Mouse (Mus musculus): Measurements from ENCODE around the gene Iscu. TPM values are rescaled to one million over a fixed set of nuclear protein-coding genes. Genes with fewer than 3 reads are reported as not detected.

The Iscu gene
- polyA plus RNA-seq, 1 experiment, result 115 TPM

DNA sequence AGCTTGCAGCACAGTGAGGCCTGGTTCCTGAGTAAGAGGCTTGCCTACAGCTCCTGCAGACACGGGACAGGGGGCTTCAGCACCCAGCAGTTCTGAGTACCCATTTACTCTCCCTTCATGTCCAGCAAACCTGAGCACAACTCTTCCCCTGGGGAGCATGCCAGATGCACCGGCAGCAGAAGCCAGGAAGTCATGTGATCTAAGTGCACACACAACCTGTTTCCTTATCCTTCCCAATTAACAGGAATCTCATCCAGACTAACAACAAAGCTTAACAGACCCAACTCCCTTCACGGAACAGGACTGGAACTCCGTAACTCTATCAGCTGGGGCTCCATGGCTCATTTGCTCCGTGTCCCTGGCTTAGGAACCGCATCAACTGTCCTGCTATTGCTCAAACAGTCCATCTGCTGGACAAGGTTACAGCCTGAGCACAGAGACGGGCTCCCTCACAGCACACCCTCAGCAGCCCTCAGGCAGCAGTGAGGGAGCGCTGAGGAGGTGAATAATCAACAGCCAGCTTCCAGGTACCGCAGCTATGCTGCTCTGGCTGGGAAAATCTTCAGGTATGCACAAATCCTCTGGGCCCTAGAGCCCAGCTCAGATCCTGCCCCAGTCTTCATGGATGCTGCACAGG lies 20.9 kb upstream of the Iscu start:
- Histone ChIP-seq H3K4me3 (replicated peaks; ENCODE audit: extremely low read depth, low read depth, low read length) (no peak overlapping the region), H3K4me1 (ENCODE audit: control insufficient read depth, insufficient read depth, low read length) (no peaks in the 10 kb centered on the region)
- no peak for DNase-seq
- TF ChIP-seq POLR2A (IDR thresholded peaks at IDR 0.05; ENCODE audit: borderline replicate concordance, extremely low read depth, low read depth, low read length) (no peak), CTCF (IDR thresholded peaks at IDR 0.05; ENCODE audit: insufficient read depth, low read length) (no peak)
- WGBS, result 81% methylated on average over 9 of the region's 9 CpGs

DNA sequence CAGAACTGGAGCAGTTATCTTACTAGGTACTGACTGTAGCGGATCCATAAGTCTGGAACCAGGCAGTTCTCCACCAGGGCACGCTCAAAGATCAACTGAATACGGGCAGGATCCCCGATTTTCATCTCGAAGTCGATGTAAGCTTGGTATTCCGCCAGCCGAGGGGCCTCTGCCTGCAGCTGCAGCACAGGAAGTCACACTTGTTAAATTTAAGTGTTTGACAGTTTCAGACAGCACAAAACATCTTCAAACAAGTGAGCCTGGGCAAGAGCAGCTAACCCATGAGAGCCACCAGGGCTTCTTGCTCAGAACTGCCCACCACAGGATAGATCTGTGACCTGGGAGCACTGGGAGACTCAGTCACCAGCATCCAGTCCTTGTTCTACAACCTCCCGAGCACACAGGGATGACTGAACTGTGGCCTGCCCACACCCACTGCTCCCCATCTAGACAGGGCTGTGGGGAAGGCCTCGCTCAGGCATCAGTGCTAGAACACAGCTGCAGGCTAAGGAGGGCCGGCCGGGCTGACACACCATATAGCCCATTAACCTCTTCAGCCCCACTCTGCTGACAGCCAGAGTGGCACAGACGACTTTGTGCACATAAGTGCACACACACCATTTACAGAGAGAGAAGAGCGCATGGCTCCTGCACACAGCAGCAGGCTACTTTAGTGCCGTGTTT lies 17.1 kb upstream of the Iscu start:
- WGBS, result 73% methylated on average over 15 of the region's 15 CpGs
- Histone ChIP-seq H3K4me3 (replicated peaks; ENCODE audit: extremely low read depth, low read depth, low read length) (no peak overlapping the region), H3K4me1 (ENCODE audit: control insufficient read depth, insufficient read depth, low read length) (no peaks in the 10 kb centered on the region)
- no peak for DNase-seq
- TF ChIP-seq POLR2A (IDR thresholded peaks at IDR 0.05; ENCODE audit: borderline replicate concordance, extremely low read depth, low read depth, low read length) (no peak), CTCF (IDR thresholded peaks at IDR 0.05; ENCODE audit: insufficient read depth, low read length) (no peak)

GRCm38 (mm10) chr5:113761585-113761984 lies 11.0 kb upstream of the Iscu start:
- WGBS, result 90% methylated on average over 2 of the region's 2 CpGs

DNA sequence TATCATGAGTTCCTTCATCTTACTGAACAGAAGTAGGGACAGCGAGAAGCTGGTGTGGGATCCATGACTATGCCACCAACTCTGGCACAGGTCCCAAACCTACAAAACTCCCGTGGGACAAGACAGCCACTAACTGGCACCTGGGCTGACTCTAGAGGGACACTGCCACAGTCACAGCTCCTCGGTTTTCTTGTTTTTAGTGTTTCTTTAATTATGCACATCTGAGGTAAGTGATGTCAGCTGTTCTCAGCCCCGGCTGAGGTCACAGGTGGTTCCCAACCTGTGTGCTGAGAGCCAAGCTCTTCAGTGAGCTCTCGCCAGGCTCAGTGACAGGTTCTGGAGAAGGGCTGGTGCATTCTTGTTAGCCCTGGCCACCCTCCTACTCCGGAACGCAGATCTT lies 8.1 kb upstream of the Iscu start:
- H3K4me3 ChIP-seq (replicated peaks; ENCODE audit: extremely low read depth, low read depth, low read length), result no peak overlapping the region
- TF ChIP-seq POLR2A (IDR thresholded peaks at IDR 0.05; ENCODE audit: borderline replicate concordance, extremely low read depth, low read depth, low read length) (no peak), CTCF (IDR thresholded peaks at IDR 0.05; ENCODE audit: insufficient read depth, low read length) (no peak)
- 85% methylated on average over 7 of the region's 7 CpGs for WGBS
- no peak for DNase-seq
- H3K4me1 ChIP-seq (ENCODE audit: control insufficient read depth, insufficient read depth, low read length), result no peaks in the 10 kb centered on the region

More at GRCm38 (mm10) chr5:113761585-113761984, 11.0 kb upstream of the Iscu start:
- no peak for DNase-seq
- no peak overlapping the region for H3K4me3 ChIP-seq (replicated peaks; ENCODE audit: extremely low read depth, low read depth, low read length)
- no peak for TF ChIP-seq CTCF (IDR thresholded peaks at IDR 0.05; ENCODE audit: insufficient read depth, low read length)
- TF ChIP-seq POLR2A (IDR thresholded peaks at IDR 0.05; ENCODE audit: borderline replicate concordance, extremely low read depth, low read depth, low read length), result no peak
- no peaks in the 10 kb centered on the region for H3K4me1 ChIP-seq (ENCODE audit: control insufficient read depth, insufficient read depth, low read length)

DNA sequence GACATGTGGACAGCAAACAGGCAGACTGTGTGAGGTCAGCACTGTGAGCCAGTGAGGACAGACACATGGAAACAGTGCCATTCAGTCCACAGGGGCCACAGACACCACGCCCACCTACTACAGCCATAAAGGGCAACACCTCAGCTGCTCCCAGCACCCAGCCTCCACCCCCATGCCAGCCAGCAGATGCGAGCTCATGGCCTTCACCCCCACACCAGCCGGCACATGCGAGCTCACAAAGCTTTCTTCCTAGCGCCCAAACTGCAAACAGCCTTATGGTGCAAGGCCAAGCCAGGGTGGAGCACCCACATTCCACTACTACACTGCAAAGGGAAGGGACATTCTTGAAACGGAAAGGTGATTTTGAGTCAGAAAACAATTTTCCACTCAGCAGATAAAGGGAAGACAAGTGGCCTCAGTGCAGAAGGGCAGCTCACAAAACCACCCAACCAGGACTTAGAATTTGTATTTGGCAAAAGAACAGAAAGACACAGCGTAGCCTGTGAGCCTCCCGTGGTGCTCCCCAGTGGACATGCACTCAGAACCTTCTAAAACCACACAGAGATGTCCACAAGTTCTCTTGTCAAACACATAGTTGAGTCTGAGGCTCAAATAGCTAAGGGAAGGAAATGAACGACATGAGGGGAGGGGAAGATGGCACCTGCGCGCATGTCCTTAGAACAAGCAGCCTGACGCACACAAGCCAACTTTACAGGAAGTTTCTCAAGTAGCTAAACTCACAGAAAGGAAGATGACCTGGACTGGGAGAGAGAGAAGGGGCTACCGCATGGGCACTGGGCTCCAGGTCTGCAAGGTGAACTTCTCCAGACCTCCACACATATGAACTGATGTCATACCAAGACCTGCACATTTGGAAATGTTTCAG lies 6.7 kb upstream of the Iscu start:
- no peak for DNase-seq
- 73% methylated on average over 13 of the region's 13 CpGs for WGBS
- Histone ChIP-seq H3K4me3 (replicated peaks; ENCODE audit: extremely low read depth, low read depth, low read length) (no peak overlapping the region), H3K4me1 (ENCODE audit: control insufficient read depth, insufficient read depth, low read length) (no peaks in the 10 kb centered on the region)
- TF ChIP-seq CTCF (IDR thresholded peaks at IDR 0.05; ENCODE audit: insufficient read depth, low read length), result no peak
- no peak for TF ChIP-seq POLR2A (IDR thresholded peaks at IDR 0.05; ENCODE audit: borderline replicate concordance, extremely low read depth, low read depth, low read length)

GRCm38 (mm10) chr5:113768806-113769205 lies 3.7 kb upstream of the Iscu start:
- no peak for TF ChIP-seq CTCF (IDR thresholded peaks at IDR 0.05; ENCODE audit: insufficient read depth, low read length)
- TF ChIP-seq POLR2A (IDR thresholded peaks at IDR 0.05; ENCODE audit: borderline replicate concordance, extremely low read depth, low read depth, low read length), result no peak
- Histone ChIP-seq H3K4me3 (replicated peaks; ENCODE audit: extremely low read depth, low read depth, low read length) (no peak overlapping the region), H3K4me1 (ENCODE audit: control insufficient read depth, insufficient read depth, low read length) (no peaks in the 10 kb centered on the region)
- no peak for DNase-seq
- 90% methylated on average over 8 of the region's 8 CpGs for WGBS

GRCm38 (mm10) chr5:113771213-113772162 lies 1.1 kb upstream of the Iscu start:
- TF ChIP-seq CTCF (IDR thresholded peaks at IDR 0.05; ENCODE audit: insufficient read depth, low read length) (no peak), POLR2A (IDR thresholded peaks at IDR 0.05; ENCODE audit: borderline replicate concordance, extremely low read depth, low read depth, low read length) (peak; percentile 69)
- WGBS, result under 1% methylated on average over 97 of the region's 97 CpGs
- Histone ChIP-seq H3K4me1 (ENCODE audit: control insufficient read depth, insufficient read depth, low read length) (no peaks in the 10 kb centered on the region), H3K4me3 (replicated peaks; ENCODE audit: extremely low read depth, low read depth, low read length) (peak overlapping the region; percentile 72)
- DNase-seq, result peak; percentile 88

DNA sequence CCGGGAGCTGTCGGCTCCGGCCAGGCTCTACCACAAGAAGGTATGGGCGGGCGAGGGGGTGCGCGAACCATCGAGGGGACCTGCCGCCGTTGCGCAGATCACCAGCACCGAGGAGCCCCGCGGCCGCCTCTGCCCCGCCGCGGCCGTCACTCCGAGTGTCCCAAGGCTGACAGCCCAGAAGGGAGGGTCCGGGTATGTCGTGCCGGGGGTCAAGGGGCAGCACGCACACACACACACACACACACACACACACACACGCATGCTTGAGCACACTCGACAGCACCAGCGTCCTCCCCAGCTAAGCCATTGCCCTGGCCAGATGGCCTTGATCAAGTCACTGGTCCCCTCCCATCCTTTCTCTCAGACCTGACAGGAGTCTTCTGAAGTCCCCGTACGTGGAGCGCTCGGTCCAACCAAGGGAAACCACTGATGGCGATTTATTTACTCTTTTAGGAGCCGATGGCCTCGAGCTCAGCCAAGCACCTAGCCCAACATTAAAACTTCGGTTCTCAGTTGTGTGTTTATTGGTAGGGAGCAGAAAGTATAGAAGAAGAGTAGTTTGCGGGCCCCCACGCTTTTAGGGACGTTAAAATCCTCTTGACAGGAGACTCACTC lies 464 bp downstream of the Iscu start:
- Histone ChIP-seq H3K4me1 (ENCODE audit: control insufficient read depth, insufficient read depth, low read length) (no peaks in the 10 kb centered on the region), H3K4me3 (replicated peaks; ENCODE audit: extremely low read depth, low read depth, low read length) (peak overlapping the region; percentile 89)
- TF ChIP-seq CTCF (IDR thresholded peaks at IDR 0.05; ENCODE audit: insufficient read depth, low read length) (no peak), POLR2A (IDR thresholded peaks at IDR 0.05; ENCODE audit: borderline replicate concordance, extremely low read depth, low read depth, low read length) (no peak)
- DNase-seq, result no peak
- WGBS, result 3% methylated on average over 38 of the region's 38 CpGs

Measured in lung, adult 2 months (tissue).